Comparison of ENCODE assay signal across 11 mouse cellular contexts in genomic region chr11:70540928-70541327, GRCm38 (mm10). TPM values are rescaled to one million over a fixed set of nuclear protein-coding genes. Genes with fewer than 3 reads are reported as not detected.
DNase-seq lines count a peak whose midpoint lies in the region; ATAC-seq and TF ChIP-seq lines count a peak whose summit lies in the region.
"Had no signal": no experiment of that assay in that cellular context is flagged by ENCODE, and none has a peak within 500 bp of the region (broad histone marks: within the 10 kb centered on the region; RNA-seq: fewer than 3 reads in every experiment).

No protein-coding gene starts in this region.

- no peaks in the 10 kb centered on the region for H3K9me3 ChIP-seq in heart, embryonic 11.5 days (replicated peaks; ENCODE audit: control insufficient read depth, low read length)
- no peaks in the 10 kb centered on the region for H3K9me3 ChIP-seq in MEL (replicated peaks; ENCODE audit: insufficient read depth, low read length)
- H3K9me3 ChIP-seq in hindbrain, embryonic 13.5 days = no peaks in the 10 kb centered on the region

- intact Hi-C loops in heart, postnatal 10 days (cut with DNase I) = loop anchor here (2.0 kb wide), 1 partner anchor 24 kb away; no protein-coding TSS in a partner anchor
- intact Hi-C loops in left cerebral cortex, postnatal 14 days (cut with DNase I) = loop anchor here (5.0 kb wide), 1 partner anchor 66 kb away; no protein-coding TSS in a partner anchor

- no peak for DNase-seq in heart, postnatal 10 days
- no peak for DNase-seq in MEL (ENCODE audit: low read depth, low spot score)
- no peak for DNase-seq in cerebellum, postnatal 36 days
- DNase-seq in embryo, embryonic 11 days = no peak
- DNase-seq in left cerebral cortex, postnatal 14 days (ENCODE audit: low spot score in 2 of 2) = no peak
- DNase-seq: B cell, adult 2 months had no signal

- ATAC-seq in heart, embryonic 11.5 days (replicated peaks; ENCODE audit: insufficient number of reproducible peaks, low FRiP score, low TSS enrichment) = no peak
- no peak for ATAC-seq in hindbrain, embryonic 13.5 days (ENCODE audit: low FRiP score)

- H3K9ac ChIP-seq in heart, embryonic 11.5 days (ENCODE audit: low read depth, low read length) = no peak overlapping the region; the same call in 1 of the 2 replicates
- H3K9ac ChIP-seq in MEL (ENCODE audit: control insufficient read depth, low read depth, low read length, poor library complexity, severe bottlenecking) = no peak overlapping the region
- peak overlapping the region; percentile 75; the same call in 1 of the 2 replicates for H3K9ac ChIP-seq in hindbrain, embryonic 13.5 days

- peaks cover 5% of the 10 kb centered on the region for H3K4me1 ChIP-seq in heart, embryonic 11.5 days (ENCODE audit: control insufficient read depth, insufficient read depth, low read length)
- peaks cover 0 to 3% of the 10 kb centered on the region in 2 experiments; a peak in 2 of 4 replicates for H3K4me1 ChIP-seq in MEL (ENCODE audit: control insufficient read depth in 1 of 2, insufficient read depth in 2 of 2, low read length in 2 of 2)
- H3K4me1 ChIP-seq in hindbrain, embryonic 13.5 days (replicated peaks) = peaks cover 11% of the 10 kb centered on the region

- no peak overlapping the region for H3K27ac ChIP-seq in heart, embryonic 11.5 days (ENCODE audit: low read depth, low read length)
- H3K27ac ChIP-seq in MEL (ENCODE audit: control insufficient read depth, low read depth, low read length) = no peak overlapping the region
- no peak overlapping the region; the same call in 1 of the 2 replicates for H3K27ac ChIP-seq in hindbrain, embryonic 13.5 days
- H3K27ac ChIP-seq in macrophage = peak overlapping the region; percentile 22; the same call in 1 of the 2 replicates

- no peaks in the 10 kb centered on the region for H3K36me3 ChIP-seq in heart, embryonic 11.5 days (ENCODE audit: control insufficient read depth, insufficient read depth, low read length)
- H3K36me3 ChIP-seq in MEL (ENCODE audit: control insufficient read depth in 1 of 2, insufficient read depth in 2 of 2, low read length in 2 of 2) (no peaks in the 10 kb centered on the region), macrophage (ENCODE audit: inconsistent target) (peaks cover 35% of the 10 kb centered on the region)
- no peaks in the 10 kb centered on the region for H3K36me3 ChIP-seq in hindbrain, embryonic 13.5 days

- H3K79me2 ChIP-seq in MEL (ENCODE audit: control insufficient read depth, insufficient read depth, low read length, poor library complexity) = no peaks in the 10 kb centered on the region; the same call in 1 of the 2 replicates
- peaks cover 26% of the 10 kb centered on the region; the same call in 1 of the 2 replicates for H3K79me2 ChIP-seq in macrophage (ENCODE audit: inconsistent target)

- peak overlapping the region; percentile 66 for H3K4me3 ChIP-seq in heart, embryonic 11.5 days (ENCODE audit: low read depth, low read length)
- H3K4me3 ChIP-seq in MEL (ENCODE audit: control insufficient read depth in 1 of 2, insufficient read depth in 1 of 2, low read depth in 2 of 2, low read length in 2 of 2) (no peak overlapping the region), macrophage (ENCODE audit: inconsistent target) (peak overlapping the region; percentile 36)
- peak overlapping the region; percentile 58 for H3K4me3 ChIP-seq in hindbrain, embryonic 13.5 days

- no peak for TF ChIP-seq POLR2A in MEL (IDR thresholded peaks at IDR 0.05; ENCODE audit: control insufficient read depth in 1 of 2, insufficient read depth in 1 of 2, low read depth in 1 of 2, low read length in 2 of 2, poor library complexity in 1 of 2)

- TF ChIP-seq EP300 in MEL (IDR thresholded peaks at IDR 0.05; ENCODE audit: low read depth in 1 of 2, low read length in 2 of 2) = no peak

- H3K4me2 ChIP-seq in heart, embryonic 11.5 days = peak overlapping the region; percentile 78
- H3K4me2 ChIP-seq in hindbrain, embryonic 13.5 days = peak overlapping the region; percentile 76

- no peak for TF ChIP-seq CTCF in MEL (IDR thresholded peaks at IDR 0.05 in 2 of 3, conservative IDR thresholded peaks at IDR 0.05 in 1 of 3; ENCODE audit: control insufficient read depth in 1 of 3, insufficient read depth in 1 of 3, low read depth in 2 of 3, low read length in 3 of 3, poor library complexity in 1 of 3, severe bottlenecking in 1 of 3)

- H3K27me3 ChIP-seq in heart, embryonic 11.5 days (ENCODE audit: control insufficient read depth, insufficient read depth, low read length) = no peaks in the 10 kb centered on the region; the same call in 1 of the 2 replicates
- H3K27me3 ChIP-seq in MEL (ENCODE audit: control insufficient read depth in 1 of 2, insufficient read depth in 2 of 2, low read length in 2 of 2) = peaks cover 11 to 14% of the 10 kb centered on the region in 2 experiments
- peaks cover 34% of the 10 kb centered on the region for H3K27me3 ChIP-seq in hindbrain, embryonic 13.5 days

- TF ChIP-seq RAD21 in MEL (IDR thresholded peaks at IDR 0.05; ENCODE audit: low read depth, low read length) = no peak

- WGBS in heart, embryonic 11.5 days (ENCODE audit: insufficient replicate concordance) = 83% methylated on average over 7 of the region's 7 CpGs
- 91% methylated on average over 7 of the region's 7 CpGs for WGBS in hindbrain, embryonic 13.5 days
- WGBS in macrophage (ENCODE audit: missing documents) = 91% methylated on average over 7 of the region's 7 CpGs

RNA-seq across cellular contexts. Expression of gene Pld2, which starts 1.1 kb away (rescaled TPM):
- 7.4 and 8.6 TPM in 2 replicates for polyA plus RNA-seq in heart, embryonic 11.5 days (2014; fragmentation: Nextera tagmentation; extraction: Ambion mirVana)
- 10 to 100 TPM in 1 of 2 experiments, 1 to 10 TPM in 1; 8.9 to 10.8 TPM for total RNA-seq in heart, postnatal 10 days (2021)
- 0.07 and 0.15 TPM in 2 replicates for total RNA-seq in MEL (2012; rRNA removed)
- polyA plus RNA-seq in MEL (2012; ENCODE audit: insufficient read depth in 1 of 2, insufficient read length in 2 of 2, low read depth in 1 of 2, low replicate concordance in 2 of 2, missing spikeins in 1 of 2) = under 1 TPM in 1 of 2 experiments, not detected in 1; 0.39 TPM
- polyA plus RNA-seq in hindbrain, embryonic 13.5 days (2015; fragmentation: Nextera tagmentation; extraction: Ambion mirVana) = 9.0 and 10.1 TPM in 2 replicates
- 100 to 1,000 TPM; 111 to 303 (median 185) TPM for total RNA-seq in macrophage (2018; cell fraction: chromatin; rRNA removed)
- total RNA-seq in macrophage (2018; cell fraction: cytosol; rRNA removed) = 10 to 100 TPM; 15.3 to 36.4 (median 23.9) TPM
- 100 to 1,000 TPM in 13 of 26 experiments, 10 to 100 TPM in 13; 45.6 to 248 (median 103) TPM for total RNA-seq in macrophage (2018; cell fraction: nucleus; rRNA removed)
- 19.1 to 36.3 TPM (median 25.0 TPM) in 3 replicates for polyA plus RNA-seq in macrophage (2018)
- total RNA-seq in left cerebral cortex, postnatal 14 days (2021) = 10 to 100 TPM; 14.8 to 17.4 TPM

RNA-seq across cellular contexts. Expression of gene Gm40193, which starts 8.2 kb away (rescaled TPM):
- polyA plus RNA-seq in heart, embryonic 11.5 days (2014; fragmentation: Nextera tagmentation; extraction: Ambion mirVana) = not detected in 2 replicates
- not detected for total RNA-seq in heart, postnatal 10 days (2021)
- not detected in 2 replicates for total RNA-seq in MEL (2012; rRNA removed)
- polyA plus RNA-seq in MEL (2012; ENCODE audit: insufficient read depth in 1 of 2, insufficient read length in 2 of 2, low read depth in 1 of 2, low replicate concordance in 2 of 2, missing spikeins in 1 of 2) (not detected), macrophage (2018) (not detected in 3 replicates)
- not detected in 2 replicates for polyA plus RNA-seq in hindbrain, embryonic 13.5 days (2015; fragmentation: Nextera tagmentation; extraction: Ambion mirVana)
- not detected for total RNA-seq in macrophage (2018; cell fraction: chromatin; rRNA removed)
- not detected for total RNA-seq in macrophage (2018; cell fraction: cytosol; rRNA removed)
- not detected for total RNA-seq in macrophage (2018; cell fraction: nucleus; rRNA removed)
- total RNA-seq in left cerebral cortex, postnatal 14 days (2021) = not detected
- total RNA-seq: adrenal gland, adult 18-20 months had no signal
- polyA plus RNA-seq: erythroblast, embryonic 14.5 days had no signal

RNA-seq across cellular contexts. Expression of gene Psmb6, which starts 15.8 kb away (rescaled TPM):
- 684 and 701 TPM in 2 replicates for polyA plus RNA-seq in heart, embryonic 11.5 days (2014; fragmentation: Nextera tagmentation; extraction: Ambion mirVana)
- 100 to 1,000 TPM; 264 to 266 TPM for total RNA-seq in heart, postnatal 10 days (2021)
- total RNA-seq in MEL (2012; rRNA removed) = 602 and 671 TPM in 2 replicates
- polyA plus RNA-seq in MEL (2012; ENCODE audit: insufficient read depth in 1 of 2, insufficient read length in 2 of 2, low read depth in 1 of 2, low replicate concordance in 2 of 2, missing spikeins in 1 of 2) = 100 to 1,000 TPM in 1 of 2 experiments, not detected in 1; 462 TPM
- polyA plus RNA-seq in hindbrain, embryonic 13.5 days (2015; fragmentation: Nextera tagmentation; extraction: Ambion mirVana) = 802 and 803 TPM in 2 replicates
- total RNA-seq in macrophage (2018; cell fraction: chromatin; rRNA removed) = 100 to 1,000 TPM; 101 to 394 (median 222) TPM
- total RNA-seq in macrophage (2018; cell fraction: cytosol; rRNA removed) = 100 to 1,000 TPM; 380 to 616 (median 453) TPM
- total RNA-seq in macrophage (2018; cell fraction: nucleus; rRNA removed) = 100 to 1,000 TPM; 139 to 509 (median 336) TPM
- polyA plus RNA-seq in macrophage (2018) = 305 to 399 TPM (median 395 TPM) in 3 replicates
- 100 to 1,000 TPM; 181 to 196 TPM for total RNA-seq in left cerebral cortex, postnatal 14 days (2021)

RNA-seq across cellular contexts. Expression of gene Mink1, which starts 21.8 kb away (rescaled TPM):
- 15.1 and 16.1 TPM in 2 replicates for polyA plus RNA-seq in heart, embryonic 11.5 days (2014; fragmentation: Nextera tagmentation; extraction: Ambion mirVana)
- total RNA-seq in heart, postnatal 10 days (2021) = 10 to 100 TPM; 40.4 to 43.3 TPM
- 25.0 and 33.8 TPM in 2 replicates for total RNA-seq in MEL (2012; rRNA removed)
- 100 to 1,000 TPM in 1 of 2 experiments, 10 to 100 TPM in 1; 57.3 to 230 TPM for polyA plus RNA-seq in MEL (2012; ENCODE audit: insufficient read depth in 1 of 2, insufficient read length in 2 of 2, low read depth in 1 of 2, low replicate concordance in 2 of 2, missing spikeins in 1 of 2)
- polyA plus RNA-seq in hindbrain, embryonic 13.5 days (2015; fragmentation: Nextera tagmentation; extraction: Ambion mirVana) = 14.2 and 15.3 TPM in 2 replicates
- total RNA-seq in macrophage (2018; cell fraction: chromatin; rRNA removed) = 100 to 1,000 TPM in 24 of 26 experiments, 10 to 100 TPM in 2; 86.2 to 379 (median 281) TPM
- total RNA-seq in macrophage (2018; cell fraction: cytosol; rRNA removed) = 10 to 100 TPM; 40.2 to 69.7 (median 56.6) TPM
- 100 to 1,000 TPM in 18 of 26 experiments, 10 to 100 TPM in 8; 63.4 to 206 (median 135) TPM for total RNA-seq in macrophage (2018; cell fraction: nucleus; rRNA removed)
- 23.4 to 63.5 TPM (median 51.1 TPM) in 3 replicates for polyA plus RNA-seq in macrophage (2018)
- total RNA-seq in left cerebral cortex, postnatal 14 days (2021) = 100 to 1,000 TPM; 346 to 351 TPM

RNA-seq across cellular contexts. Expression of gene Gltpd2, which starts 21.9 kb away (rescaled TPM):
- 0.84 TPM in 1 of 2 replicates, not detected in the other for polyA plus RNA-seq in heart, embryonic 11.5 days (2014; fragmentation: Nextera tagmentation; extraction: Ambion mirVana)
- not detected for total RNA-seq in heart, postnatal 10 days (2021)
- not detected in 2 replicates for total RNA-seq in MEL (2012; rRNA removed)
- polyA plus RNA-seq in MEL (2012; ENCODE audit: insufficient read depth in 1 of 2, insufficient read length in 2 of 2, low read depth in 1 of 2, low replicate concordance in 2 of 2, missing spikeins in 1 of 2) (under 1 TPM in 1 of 2 experiments, not detected in 1; 0.06 TPM), macrophage (2018) (not detected in 3 replicates)
- polyA plus RNA-seq in hindbrain, embryonic 13.5 days (2015; fragmentation: Nextera tagmentation; extraction: Ambion mirVana) = 0.25 and 0.29 TPM in 2 replicates
- total RNA-seq in macrophage (2018; cell fraction: chromatin; rRNA removed) = not detected
- total RNA-seq in macrophage (2018; cell fraction: cytosol; rRNA removed) = not detected
- total RNA-seq in macrophage (2018; cell fraction: nucleus; rRNA removed) = not detected
- not detected for total RNA-seq in left cerebral cortex, postnatal 14 days (2021)
- total RNA-seq: adrenal gland, adult 18-20 months had no signal
- polyA plus RNA-seq: erythroblast, embryonic 14.5 days had no signal

Comparison
In these comparisons a context has a peak if more than half of its experiments do, and no peak if none do; other contexts are left out.
1. H3K4me3 ChIP-seq: peak in heart, embryonic 11.5 days (single experiment), hindbrain, embryonic 13.5 days (single experiment) and macrophage (single experiment); none in MEL (0 of 2).